Mouse (Mus musculus): ENCODE measurements around the gene Usp33. TPM values are rescaled to one million over a fixed set of nuclear protein-coding genes. Genes with fewer than 3 reads are reported as not detected.

Gene Usp33
- total and polyA plus RNA-seq, 2 experiments from 2014 or later: 16.4 to 21.7 TPM

- peak overlapping the region; percentile 90 for H3K9ac ChIP-seq (replicated peaks; ENCODE audit: low read depth, low read length)
- H3K4me3 ChIP-seq (ENCODE audit: low read depth, low read length): peak overlapping the region; percentile 61
- TF ChIP-seq CTCF (IDR thresholded peaks at IDR 0.05; ENCODE audit: low read depth): no peak
- no peaks in the 10 kb centered on the region for H3K9me3 ChIP-seq (replicated peaks; ENCODE audit: control insufficient read depth, low read length)
- ATAC-seq (ENCODE audit: insufficient read depth, low read depth) (peak; percentile 59), DNase-seq (ENCODE audit: low spot score) (peak; percentile 24)
- 0 out of 2 replicates have a peak, but pooled peaks cover 5% of the 10 kb centered on the region for H3K36me3 ChIP-seq (replicated peaks; ENCODE audit: control insufficient read depth, insufficient read depth, low read length)
- no peaks in the 10 kb centered on the region for H3K27me3 ChIP-seq (ENCODE audit: control insufficient read depth, insufficient read depth, low read length)
- peak overlapping the region; percentile 86 for H3K27ac ChIP-seq (ENCODE audit: low read depth)
- H3K4me1 ChIP-seq (ENCODE audit: control insufficient read depth, insufficient read depth): peaks cover 9% of the 10 kb centered on the region; the same call in 1 of the 2 replicates
- H3K4me2 ChIP-seq (ENCODE audit: low read depth, low read length): peak overlapping the region; percentile 66
- under 1% methylated on average over 45 of the region's 54 CpGs for WGBS
Observed at GRCm38 (mm10) chr3:152346633-152347141, 409 bp downstream of the Usp33 start.

- Histone ChIP-seq H3K27ac (ENCODE audit: low read depth) (no peak overlapping the region), H3K27me3 (ENCODE audit: control insufficient read depth, insufficient read depth, low read length) (no peaks in the 10 kb centered on the region), H3K4me3 (ENCODE audit: low read depth, low read length) (peak overlapping the region; percentile 61)
Observed at GRCm38 (mm10) chr3:152347227-152347626, 949 bp downstream of the Usp33 start.

GRCm38 (mm10) chr3:152348011-152348830, 1.9 kb downstream of the Usp33 start:
- 0 out of 2 replicates have a peak, but pooled peaks cover 5% of the 10 kb centered on the region for H3K36me3 ChIP-seq (replicated peaks; ENCODE audit: control insufficient read depth, insufficient read depth, low read length)
- DNase-seq (ENCODE audit: low spot score) (no peak), ATAC-seq (ENCODE audit: insufficient read depth, low read depth) (no peak)
- no peak overlapping the region for H3K4me3 ChIP-seq (ENCODE audit: low read depth, low read length)
- H3K4me2 ChIP-seq (ENCODE audit: low read depth, low read length): no peak overlapping the region
- no peak for TF ChIP-seq CTCF (IDR thresholded peaks at IDR 0.05; ENCODE audit: low read depth)
- no peak for TF ChIP-seq EP300 (IDR thresholded peaks at IDR 0.05; ENCODE audit: low read depth)
- 85% methylated on average over 10 of the region's 10 CpGs for WGBS
- H3K9me3 ChIP-seq (replicated peaks; ENCODE audit: control insufficient read depth, low read length): no peaks in the 10 kb centered on the region
- no peak overlapping the region for H3K9ac ChIP-seq (replicated peaks; ENCODE audit: low read depth, low read length)
- H3K4me1 ChIP-seq (ENCODE audit: control insufficient read depth, insufficient read depth): peaks cover 9% of the 10 kb centered on the region; the same call in 1 of the 2 replicates
- H3K27me3 ChIP-seq (ENCODE audit: control insufficient read depth, insufficient read depth, low read length): no peaks in the 10 kb centered on the region
- H3K27ac ChIP-seq (ENCODE audit: low read depth): no peak overlapping the region

More at GRCm38 (mm10) chr3:152347227-152347626, 949 bp downstream of the Usp33 start:
- Histone ChIP-seq H3K36me3 (replicated peaks; ENCODE audit: control insufficient read depth, insufficient read depth, low read length) (0 out of 2 replicates have a peak, but pooled peaks cover 5% of the 10 kb centered on the region), H3K9me3 (replicated peaks; ENCODE audit: control insufficient read depth, low read length) (no peaks in the 10 kb centered on the region), H3K4me1 (ENCODE audit: control insufficient read depth, insufficient read depth) (peaks cover 9% of the 10 kb centered on the region; the same call in 1 of the 2 replicates), H3K4me2 (ENCODE audit: low read depth, low read length) (peak overlapping the region; percentile 66), H3K9ac (replicated peaks; ENCODE audit: low read depth, low read length) (peak overlapping the region; percentile 90)
- DNase-seq (ENCODE audit: low spot score) (no peak), ATAC-seq (ENCODE audit: insufficient read depth, low read depth) (no peak)
- 33% methylated on average over 3 of the region's 3 CpGs for WGBS
- no peak for TF ChIP-seq CTCF (IDR thresholded peaks at IDR 0.05; ENCODE audit: low read depth)
- TF ChIP-seq EP300 (IDR thresholded peaks at IDR 0.05; ENCODE audit: low read depth): no peak

GRCm38 (mm10) chr3:152350431-152350830, 4.2 kb downstream of the Usp33 start:
- Histone ChIP-seq H3K4me1 (ENCODE audit: control insufficient read depth, insufficient read depth) (peaks cover 9% of the 10 kb centered on the region; the same call in 1 of the 2 replicates), H3K9me3 (replicated peaks; ENCODE audit: control insufficient read depth, low read length) (no peaks in the 10 kb centered on the region), H3K9ac (replicated peaks; ENCODE audit: low read depth, low read length) (no peak overlapping the region), H3K27me3 (ENCODE audit: control insufficient read depth, insufficient read depth, low read length) (no peaks in the 10 kb centered on the region), H3K4me3 (ENCODE audit: low read depth, low read length) (no peak overlapping the region), H3K36me3 (replicated peaks; ENCODE audit: control insufficient read depth, insufficient read depth, low read length) (0 out of 2 replicates have a peak, but pooled peaks cover 5% of the 10 kb centered on the region), H3K27ac (ENCODE audit: low read depth) (no peak overlapping the region), H3K4me2 (ENCODE audit: low read depth, low read length) (no peak overlapping the region)
- DNase-seq (ENCODE audit: low spot score): no peak
- WGBS: 67% methylated on average over 3 of the region's 3 CpGs
- TF ChIP-seq EP300 (IDR thresholded peaks at IDR 0.05; ENCODE audit: low read depth) (no peak), CTCF (IDR thresholded peaks at IDR 0.05; ENCODE audit: low read depth) (no peak)
- no peak for ATAC-seq (ENCODE audit: insufficient read depth, low read depth)

GRCm38 (mm10) chr3:152350966-152351365, 4.7 kb downstream of the Usp33 start:
- Histone ChIP-seq H3K4me2 (ENCODE audit: low read depth, low read length) (no peak overlapping the region), H3K4me1 (ENCODE audit: control insufficient read depth, insufficient read depth) (peaks cover 9% of the 10 kb centered on the region; the same call in 1 of the 2 replicates), H3K4me3 (ENCODE audit: low read depth, low read length) (no peak overlapping the region), H3K27ac (ENCODE audit: low read depth) (no peak overlapping the region), H3K9me3 (replicated peaks; ENCODE audit: control insufficient read depth, low read length) (no peaks in the 10 kb centered on the region), H3K36me3 (replicated peaks; ENCODE audit: control insufficient read depth, insufficient read depth, low read length) (0 out of 2 replicates have a peak, but pooled peaks cover 5% of the 10 kb centered on the region), H3K27me3 (ENCODE audit: control insufficient read depth, insufficient read depth, low read length) (no peaks in the 10 kb centered on the region), H3K9ac (replicated peaks; ENCODE audit: low read depth, low read length) (no peak overlapping the region)
- 79% methylated on average over 5 of the region's 5 CpGs for WGBS
- no peak for ATAC-seq (ENCODE audit: insufficient read depth, low read depth)
- no peak for DNase-seq (ENCODE audit: low spot score)
- no peak for TF ChIP-seq EP300 (IDR thresholded peaks at IDR 0.05; ENCODE audit: low read depth)

Data from heart, postnatal 0 days (tissue).